Mouse (Mus musculus) heart, embryonic 11.5 days (tissue): ENCODE data around the gene Bco1. TPM values are rescaled to one million over a fixed set of nuclear protein-coding genes. Genes with fewer than 3 reads are reported as not detected.

ENCODE experiments used
- ATAC-seq: fragments of 200-750 bp; cut with Nextera tagmentation; replicated peaks from 2 replicates; pipeline ENCODE4 v1.8.0; 2017; ENCODE audit warnings: moderate library complexity; ENCODE audit not compliant: insufficient number of reproducible peaks, low FRiP score, low TSS enrichment
- H3K27ac ChIP-seq: fragments of 300-500 bp; sonication (generic); 2 replicates; pipeline ENCODE4 v1.5.1; 2014; ENCODE audit warnings: mild to moderate bottlenecking, low read depth, low read length
- H3K27me3 ChIP-seq: fragments of 300-500 bp; sonication (generic); 2 replicates; pipeline ENCODE4 v1.6.1; 2014; ENCODE audit warnings: mild to moderate bottlenecking, low read length, mixed read lengths; ENCODE audit not compliant: control insufficient read depth, insufficient read depth
- H3K36me3 ChIP-seq: fragments of 300-500 bp; sonication (generic); 2 replicates; pipeline ENCODE4 v1.6.1; 2014; ENCODE audit warnings: mild to moderate bottlenecking, low read length, moderate library complexity, mixed read lengths; ENCODE audit not compliant: control insufficient read depth, insufficient read depth
- H3K4me1 ChIP-seq: fragments of 300-500 bp; sonication (generic); 2 replicates; pipeline ENCODE4 v1.6.1; 2014; ENCODE audit warnings: low read length; ENCODE audit not compliant: control insufficient read depth, insufficient read depth
- H3K4me2 ChIP-seq: fragments of 300-500 bp; sonication (generic); 2 replicates; pipeline ENCODE4 v1.6.1; 2014; ENCODE audit warnings: mild to moderate bottlenecking, moderate library complexity
- H3K4me3 ChIP-seq: fragments of 300-500 bp; sonication (generic); 2 replicates; pipeline ENCODE4 v1.5.1; 2014; ENCODE audit warnings: low read depth, low read length
- H3K9ac ChIP-seq: fragments of 300-500 bp; sonication (generic); 2 replicates; pipeline ENCODE4 v1.6.1; 2014; ENCODE audit warnings: mild to moderate bottlenecking, low read depth, low read length, moderate library complexity
- H3K9me3 ChIP-seq: fragments of 300-500 bp; sonication (generic); replicated peaks from 2 replicates; pipeline ENCODE4 v1.6.1; 2016; ENCODE audit warnings: low read length; ENCODE audit not compliant: control insufficient read depth
- WGBS: fragments of 180-500 bp; shearing (Covaris S2); extraction: QIAGEN DNeasy Blood & Tissue Kit; methylation state at CpG from one replicate; pipeline ENCODE4 v1.1.7; 2014; ENCODE audit not compliant: insufficient replicate concordance; 5-methylcytosine and 5-hydroxymethylcytosine counted together
- polyA plus RNA-seq: library from polyadenylated mRNA; unstranded; fragments of >200 nt; fragmentation: Nextera tagmentation; extraction: Ambion mirVana; gene quantifications from 2 replicates; pipeline ENCODE4 v1.2.1, GENCODE M21; 2014

The Bco1 gene
- 0.08 and 0.49 TPM in 2 replicates for polyA plus RNA-seq

DNA sequence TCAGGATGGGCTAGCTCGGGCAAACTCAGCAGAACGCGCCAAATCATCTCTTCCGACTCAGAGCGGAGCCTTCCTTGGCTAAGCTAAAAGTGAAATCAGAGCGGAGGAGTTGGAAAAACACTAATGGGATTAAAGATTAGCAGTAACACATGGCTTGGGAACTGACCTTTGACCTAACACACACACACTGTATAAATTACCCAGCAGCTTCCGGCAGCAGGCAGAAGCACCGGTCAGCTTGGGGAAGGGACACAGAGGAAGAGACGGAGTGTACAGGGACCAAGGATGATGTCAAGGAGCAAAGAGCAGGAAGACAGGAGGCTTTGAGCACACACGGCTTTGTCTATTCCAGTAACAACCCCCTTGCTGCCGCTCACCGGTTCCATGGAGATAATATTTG lies at the start of gene Bco1:
Gene Bco1, plus strand, starts transcription at position 208 of the 400 bp plus-strand sequence.
- H3K4me2 ChIP-seq: no peak within 1 kb of the TSS
- ATAC-seq: no peak
- H3K36me3 ChIP-seq: no peaks in the 10 kb centered on the region
- no peaks in the 10 kb centered on the region for H3K27me3 ChIP-seq
- H3K9me3 ChIP-seq: no peaks in the 10 kb centered on the region
- 68% methylated on average over 12 of the region's 12 CpGs for WGBS
- H3K4me3 ChIP-seq: no peak within 1 kb of the TSS
- H3K4me1 ChIP-seq: no peaks in the 10 kb centered on the region
- H3K9ac ChIP-seq: no peak within 1 kb of the TSS
- H3K27ac ChIP-seq: no peak within 1 kb of the TSS

DNA sequence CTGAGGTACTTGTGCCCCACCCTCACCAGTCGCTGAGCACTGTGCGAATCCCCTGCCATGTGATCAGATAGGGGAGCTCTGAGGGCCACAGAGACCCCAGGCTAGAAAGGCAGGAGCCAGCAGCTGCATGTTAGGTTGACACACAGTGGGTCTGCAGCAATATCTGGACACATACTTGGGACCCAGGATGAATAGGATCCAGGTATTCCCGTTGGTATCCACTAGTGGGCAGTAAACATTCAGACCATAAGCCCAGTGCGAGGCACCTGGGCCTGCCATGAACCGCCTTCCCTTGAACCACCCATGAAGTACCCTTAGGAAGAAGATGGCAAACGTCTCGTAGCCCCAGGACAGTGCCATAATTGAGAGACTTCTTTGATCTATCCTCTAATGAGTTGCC lies 46.2 kb upstream of the Bco1 start:
- no peaks in the 10 kb centered on the region for H3K27me3 ChIP-seq
- ATAC-seq: no peak
- no peak overlapping the region for H3K4me2 ChIP-seq
- no peak overlapping the region for H3K27ac ChIP-seq
- H3K4me1 ChIP-seq: no peaks in the 10 kb centered on the region
- WGBS: 55% methylated on average over 7 of the region's 7 CpGs
- no peaks in the 10 kb centered on the region for H3K9me3 ChIP-seq
- no peak overlapping the region for H3K9ac ChIP-seq
- no peaks in the 10 kb centered on the region for H3K36me3 ChIP-seq
- no peak overlapping the region for H3K4me3 ChIP-seq

DNA sequence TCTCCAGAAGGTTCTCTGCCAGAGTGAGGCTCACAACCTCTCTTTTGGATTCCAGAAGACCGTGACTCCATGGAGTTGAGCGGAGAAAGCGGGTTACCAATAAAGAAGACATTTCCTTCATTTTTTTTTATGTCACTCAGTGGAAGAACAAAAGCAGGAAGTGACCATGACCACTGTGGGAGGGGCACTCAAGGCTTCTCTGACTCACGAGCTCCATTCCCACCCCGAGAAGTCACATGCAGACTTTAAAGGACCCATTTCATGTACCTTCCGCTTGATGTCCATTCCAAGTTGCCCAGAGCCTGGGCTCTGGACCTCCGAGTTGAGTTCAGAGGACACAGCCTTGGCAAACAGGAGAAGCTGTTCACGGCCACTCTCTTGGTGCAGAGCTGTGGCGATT lies 44.9 kb upstream of the Bco1 start:
- no peak overlapping the region for H3K4me2 ChIP-seq
- no peak overlapping the region for H3K27ac ChIP-seq
- H3K27me3 ChIP-seq: no peaks in the 10 kb centered on the region
- H3K9ac ChIP-seq: no peak overlapping the region
- no peaks in the 10 kb centered on the region for H3K9me3 ChIP-seq
- no peaks in the 10 kb centered on the region for H3K4me1 ChIP-seq
- H3K36me3 ChIP-seq: no peaks in the 10 kb centered on the region
- no peak overlapping the region for H3K4me3 ChIP-seq
- WGBS: 75% methylated on average over 9 of the region's 9 CpGs
- no peak for ATAC-seq

DNA sequence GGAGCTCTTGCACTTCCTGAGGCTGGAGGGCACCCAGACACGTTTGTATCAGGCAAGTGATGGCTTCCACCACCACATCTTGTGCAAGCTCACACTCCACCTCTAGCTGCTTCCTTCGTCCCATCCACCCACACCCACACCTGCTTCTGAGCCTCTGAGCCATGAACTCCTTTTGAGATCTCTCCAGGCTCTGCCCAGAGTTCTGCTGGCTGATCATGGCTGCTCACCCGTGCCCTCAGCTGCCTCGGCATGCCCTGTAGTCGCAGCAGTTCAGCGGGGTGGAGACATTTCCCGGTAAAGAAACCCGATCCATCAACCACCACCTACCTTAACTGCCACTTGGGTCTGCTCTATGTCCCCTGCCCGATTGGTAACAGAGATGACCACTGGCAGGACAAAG lies 44.3 kb upstream of the Bco1 start:
- no peak for ATAC-seq
- H3K9ac ChIP-seq: no peak overlapping the region
- H3K4me2 ChIP-seq: no peak overlapping the region
- H3K4me1 ChIP-seq: no peaks in the 10 kb centered on the region
- no peaks in the 10 kb centered on the region for H3K9me3 ChIP-seq
- 51% methylated on average over 9 of the region's 9 CpGs for WGBS
- no peak overlapping the region for H3K27ac ChIP-seq
- H3K4me3 ChIP-seq: no peak overlapping the region
- no peaks in the 10 kb centered on the region for H3K27me3 ChIP-seq
- no peaks in the 10 kb centered on the region for H3K36me3 ChIP-seq

DNA sequence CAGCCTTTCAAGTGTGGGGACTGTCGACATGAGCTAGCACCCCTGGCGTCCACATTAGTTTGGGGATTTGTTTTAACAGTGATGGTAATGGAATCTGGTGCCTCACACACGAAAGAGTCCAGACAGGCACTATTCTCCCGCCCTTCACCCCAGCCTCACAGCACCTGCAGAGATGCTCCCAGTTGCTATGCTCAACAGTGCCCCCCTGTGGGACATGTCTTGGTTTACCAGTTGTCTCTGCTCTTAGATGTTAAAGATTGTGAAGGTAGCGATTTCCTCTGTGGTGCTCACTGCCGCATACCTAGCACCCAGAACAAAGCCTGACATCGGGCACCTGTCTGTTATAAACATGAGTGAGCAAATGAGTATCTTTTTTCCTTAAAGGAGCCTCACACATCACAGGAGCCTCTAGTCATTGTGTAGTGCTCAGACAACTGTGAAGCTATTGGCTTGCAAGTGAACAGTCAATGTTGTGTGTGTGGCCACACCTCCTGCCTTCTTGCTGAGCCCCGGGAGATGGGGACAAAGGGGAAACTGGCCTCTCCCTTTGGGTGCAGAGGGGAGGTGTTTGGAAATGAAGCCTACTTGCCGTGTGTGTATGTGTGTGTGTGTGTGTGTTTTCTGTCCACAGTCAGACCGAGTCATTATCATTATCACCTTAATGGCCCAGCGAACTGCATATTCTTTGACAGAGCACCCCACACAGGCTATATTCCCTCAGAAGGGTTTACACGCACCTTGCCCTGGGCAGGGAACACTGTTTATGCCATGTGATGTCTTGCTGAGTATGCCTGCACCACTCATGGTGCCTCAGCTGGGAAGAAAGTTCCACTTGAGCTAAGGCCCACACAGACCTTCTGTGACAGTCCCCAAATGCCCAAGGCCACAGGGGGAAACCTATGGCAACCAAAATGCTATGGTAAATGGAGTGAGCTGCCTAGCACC lies 42.2 kb upstream of the Bco1 start:
- Histone ChIP-seq H3K27ac (no peak overlapping the region), H3K9ac (no peak overlapping the region), H3K4me3 (no peak overlapping the region), H3K4me2 (no peak overlapping the region), H3K9me3 (no peaks in the 10 kb centered on the region), H3K27me3 (no peaks in the 10 kb centered on the region), H3K36me3 (no peaks in the 10 kb centered on the region), H3K4me1 (no peaks in the 10 kb centered on the region)
- WGBS: 67% methylated on average over 12 of the region's 12 CpGs
- no peak for ATAC-seq

DNA sequence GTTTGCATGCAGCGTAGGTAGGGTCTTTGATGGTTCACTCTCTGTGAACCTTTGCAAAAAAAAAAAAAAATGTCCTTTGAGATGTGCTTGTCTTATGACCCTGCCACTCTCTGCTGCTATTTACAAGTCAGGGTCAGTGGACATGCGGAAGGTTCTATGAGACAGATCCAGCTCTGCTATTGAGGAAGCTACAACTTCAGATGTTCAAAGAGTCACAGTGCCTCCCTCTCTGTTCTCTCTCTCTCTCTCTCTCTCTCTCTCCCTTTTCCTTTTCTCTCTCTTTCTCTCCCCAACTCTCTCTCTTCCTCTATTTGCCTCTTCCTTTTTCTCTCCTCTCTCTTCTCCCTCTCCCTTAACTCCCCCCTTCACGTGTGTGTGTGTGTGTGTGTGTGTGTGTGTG lies 41.5 kb upstream of the Bco1 start:
- Histone ChIP-seq H3K27ac (no peak overlapping the region), H3K27me3 (no peaks in the 10 kb centered on the region), H3K36me3 (no peaks in the 10 kb centered on the region), H3K4me3 (no peak overlapping the region), H3K4me2 (no peak overlapping the region), H3K9me3 (no peaks in the 10 kb centered on the region), H3K9ac (no peak overlapping the region), H3K4me1 (no peaks in the 10 kb centered on the region)
- no peak for ATAC-seq
- WGBS: 91% methylated on average over 3 of the region's 3 CpGs

DNA sequence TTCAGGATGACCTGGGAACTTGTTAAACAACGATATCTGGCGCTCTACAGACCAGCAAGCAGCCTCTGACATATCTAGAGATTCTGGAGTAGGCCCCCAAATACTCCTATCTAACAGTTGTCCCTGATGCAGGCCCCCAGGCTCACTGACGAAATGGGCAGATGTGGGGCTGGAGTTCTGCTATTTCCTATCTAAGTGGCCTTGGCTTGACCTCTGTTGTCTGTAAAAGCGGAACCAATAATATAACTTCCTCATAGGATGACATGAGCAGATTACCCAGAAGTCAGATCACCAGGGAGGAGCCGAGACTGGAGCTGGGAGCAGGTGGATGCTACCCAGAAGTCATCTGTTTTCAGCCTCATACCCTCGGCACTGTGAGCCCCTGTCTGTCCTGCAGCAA lies 40.6 kb upstream of the Bco1 start:
- Histone ChIP-seq H3K4me2 (no peak overlapping the region), H3K4me1 (no peaks in the 10 kb centered on the region), H3K9ac (no peak overlapping the region), H3K36me3 (no peaks in the 10 kb centered on the region), H3K9me3 (no peaks in the 10 kb centered on the region), H3K27ac (no peak overlapping the region), H3K4me3 (no peak overlapping the region), H3K27me3 (no peaks in the 10 kb centered on the region)
- 38% methylated on average over 6 of the region's 6 CpGs for WGBS
- ATAC-seq: no peak

DNA sequence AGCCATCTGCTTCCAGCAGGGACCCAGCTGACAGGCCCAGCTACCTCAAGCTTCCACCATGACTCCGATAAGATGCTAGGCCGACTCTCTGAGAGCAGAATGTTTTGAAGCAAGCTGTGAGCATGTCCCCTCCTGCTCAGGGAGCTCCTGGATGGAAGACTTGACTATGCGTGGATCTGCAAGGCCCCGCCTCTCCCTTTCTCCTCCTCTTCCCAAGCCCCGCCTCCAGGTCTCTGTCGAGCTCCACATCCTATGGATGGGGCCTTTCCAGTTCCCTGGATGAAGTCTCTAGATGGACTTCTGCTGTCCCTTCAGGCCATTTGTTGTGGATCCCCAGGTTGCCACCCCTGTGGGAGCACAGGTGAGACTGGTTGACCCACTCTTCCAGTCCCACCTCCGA lies 36.6 kb upstream of the Bco1 start:
- 66% methylated on average over 7 of the region's 7 CpGs for WGBS
- no peaks in the 10 kb centered on the region for H3K27me3 ChIP-seq
- H3K9ac ChIP-seq: no peak overlapping the region
- 0 out of 2 replicates have a peak, but pooled peaks cover 3% of the 10 kb centered on the region for H3K4me1 ChIP-seq
- no peak for ATAC-seq
- H3K27ac ChIP-seq: no peak overlapping the region
- H3K36me3 ChIP-seq: no peaks in the 10 kb centered on the region
- H3K4me3 ChIP-seq: no peak overlapping the region
- no peak overlapping the region for H3K4me2 ChIP-seq
- H3K9me3 ChIP-seq: peaks cover 3% of the 10 kb centered on the region; the same call in 1 of the 2 replicates

DNA sequence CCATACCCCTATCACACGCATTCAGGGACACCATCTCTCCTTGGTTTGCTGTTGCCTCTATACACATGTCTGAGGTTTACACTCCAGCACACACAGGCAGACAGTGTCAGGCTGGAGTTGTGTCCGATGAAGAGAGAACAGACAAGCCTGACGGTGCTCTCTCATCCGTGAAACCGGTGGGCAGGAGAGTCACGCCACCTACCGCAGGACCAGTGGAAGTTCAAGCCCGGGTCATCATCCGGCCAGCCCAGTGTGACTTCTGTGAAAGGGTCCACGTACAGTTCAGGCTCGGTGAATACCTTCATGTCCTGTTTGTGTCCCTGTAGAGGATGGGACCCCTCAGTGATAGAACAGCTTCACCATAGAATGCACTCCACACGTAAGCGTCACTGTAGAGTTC lies 35.3 kb upstream of the Bco1 start:
- H3K4me2 ChIP-seq: no peak overlapping the region
- no peak for ATAC-seq
- H3K27ac ChIP-seq: no peak overlapping the region
- no peaks in the 10 kb centered on the region for H3K36me3 ChIP-seq
- no peak overlapping the region for H3K4me3 ChIP-seq
- 0 out of 2 replicates have a peak, but pooled peaks cover 3% of the 10 kb centered on the region for H3K4me1 ChIP-seq
- WGBS: 72% methylated on average over 13 of the region's 13 CpGs
- H3K27me3 ChIP-seq: no peaks in the 10 kb centered on the region
- H3K9me3 ChIP-seq: peaks cover 3% of the 10 kb centered on the region; the same call in 1 of the 2 replicates
- no peak overlapping the region for H3K9ac ChIP-seq
